Comparison of ENCODE assay signal across 8 mouse cellular contexts in genomic region chr5:129164091-129164490, GRCm38 (mm10).
A peak's percentile ranks its signal among the peaks of the same experiment; 100 is the strongest.
DNase-seq lines count a peak whose midpoint lies in the region.

No protein-coding gene starts in this region.

- peak; percentile 68 for DNase-seq in R1 (ENCODE audit: low read depth, low spot score)
- peak; percentile 78 for DNase-seq in fibroblast of lung, adult 2 months (ENCODE audit: low read depth)
- peak; percentile 30 to 51 for DNase-seq in kidney, adult 8-10 months
- peak; percentile 59 for DNase-seq in lung, postnatal 36 days
- no peak for DNase-seq in c-Kit-positive CD71-positive TER-119-positive erythroid progenitor cells, embryonic 14.5 days (ENCODE audit: low spot score)
- DNase-seq in thymus, postnatal 0 days (ENCODE audit: low spot score), result no peak
- DNase-seq in layer of hippocampus, postnatal 10 days (ENCODE audit: low spot score in 2 of 2), result no peak
- no peak for DNase-seq in cerebellum, postnatal 4 days (ENCODE audit: low spot score in 2 of 2)

Comparison
In these comparisons a context has a peak if more than half of its experiments do, and no peak if none do; other contexts are left out.
1. DNase-seq: peak in R1 (single experiment), fibroblast of lung, adult 2 months (single experiment), kidney, adult 8-10 months (2 of 2) and lung, postnatal 36 days (single experiment); none in c-Kit-positive CD71-positive TER-119-positive erythroid progenitor cells, embryonic 14.5 days (single experiment), thymus, postnatal 0 days (single experiment), layer of hippocampus, postnatal 10 days (0 of 2) and cerebellum, postnatal 4 days (0 of 2).